Mouse (Mus musculus): ENCODE data around the gene Plscr2.

- TF ChIP-seq POLR2A (IDR thresholded peaks at IDR 0.05; ENCODE audit: extremely low read depth, insufficient read depth, low read length) (no peak), CTCF (IDR thresholded peaks at IDR 0.05; ENCODE audit: low read depth, low read length) (no peak)
These were observed 1.2 kb upstream of the Plscr2 start for GRCm38 (mm10) chr9:92273956-92274762.

All from liver, adult 2 months (tissue).